Mouse (Mus musculus) layer of hippocampus, adult 2 months (tissue): ENCODE results near the gene Cdk5rap1. TPM values are rescaled to one million over a fixed set of nuclear protein-coding genes. Genes with fewer than 3 reads are reported as not detected.

Experiments used
- DNase-seq, 2 experiments: peaks; one replicate each; pipeline ENCODE4 v3.0.0; 2022; ENCODE audit warnings: low spot score in 2 of 2
- H3K27ac ChIP-seq: fragments of 200-600 bp; 2 replicates; pipeline ENCODE4 v1.8.1; 2022
- H3K4me3 ChIP-seq: fragments of 200-600 bp; 2 replicates; pipeline ENCODE4 v1.8.1; 2022; ENCODE audit warnings: mild to moderate bottlenecking
- CTCF ChIP-seq: fragments of 200-600 bp; conservative IDR thresholded peaks from 2 replicates; pipeline ENCODE4 v1.8.1; 2022; ENCODE audit warnings: antibody characterized with exemption, mild to moderate bottlenecking, moderate library complexity
- long read RNA-seq, 2 experiments: library from polyadenylated mRNA; stranded (forward); transcript quantifications; one replicate each; pipeline ENCODE4 v2.0.0; 2021; ENCODE audit warnings: borderline mapping rate in 2 of 2
- total RNA-seq, 2 experiments: library from RNA; stranded (reverse); gene quantifications; 2 replicates each; pipeline ENCODE4 v1.2.3; 2021

Gene Cdk5rap1
- total RNA-seq, result 10 to 100 TPM; 15.3 to 18.3 TPM
- long read RNA-seq, experiment 1, partial matches to known transcripts, result 5 of 11 reads
- long read RNA-seq, experiment 1, other reads (novel, unspliced or antisense), result 0 of 11 reads
- long read RNA-seq, experiment 2, transcript Cdk5rap1-201 (14 exons, 1,970 nt), result major isoform, 5 of 9 reads
- long read RNA-seq, experiment 2, partial matches to known transcripts, result 1 of 9 reads
- long read RNA-seq, experiment 2, other reads (novel, unspliced or antisense), result 3 of 9 reads

- Histone ChIP-seq H3K4me3 (peak within 1 kb of the TSS; percentile 86), H3K27ac (peak within 1 kb of the TSS; percentile 98)
- no peak for TF ChIP-seq CTCF
- no peak for DNase-seq
These were observed at the start of gene Cdk5rap1 for GRCm38 (mm10) chr2:154372842-154373500. TSS of gene Cdk5rap1 (minus strand) at chr2:154373010.

DNA sequence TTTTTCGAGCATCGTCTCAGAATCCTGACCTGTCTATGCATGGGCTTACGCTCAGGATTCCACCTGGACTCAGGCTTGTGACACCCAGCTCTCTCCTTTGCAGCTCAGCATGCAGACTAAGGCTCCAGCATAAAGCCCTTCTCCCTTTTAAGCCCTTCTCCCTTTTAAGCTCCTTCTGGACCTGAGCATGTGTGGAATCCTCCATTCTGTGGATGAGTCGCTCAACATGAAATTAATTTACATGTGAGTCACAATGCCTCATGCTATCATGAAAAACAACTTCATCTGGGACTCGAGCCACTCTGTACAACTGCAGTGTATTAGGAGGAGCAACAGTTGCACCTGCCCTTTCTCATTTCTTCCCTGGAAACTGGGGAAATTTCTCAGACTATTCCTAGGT is 49.4 kb upstream of the Cdk5rap1 start:
- DNase-seq, result no peak
- Histone ChIP-seq H3K4me3 (no peak overlapping the region), H3K27ac (peak overlapping the region; percentile 68; the same call in 1 of the 2 replicates)
- TF ChIP-seq CTCF, result no peak

GRCm38 (mm10) chr2:154420942-154421731 is 48.3 kb upstream of the Cdk5rap1 start:
- Histone ChIP-seq H3K4me3 (no peak overlapping the region), H3K27ac (peak overlapping the region; percentile 68)
- no peak for TF ChIP-seq CTCF
- no peak for DNase-seq

GRCm38 (mm10) chr2:154419631-154420515 is 47.1 kb upstream of the Cdk5rap1 start:
- Histone ChIP-seq H3K27ac (peak overlapping the region; percentile 36; the same call in 1 of the 2 replicates), H3K4me3 (no peak overlapping the region)
- TF ChIP-seq CTCF, result peak; percentile 51
- no peak for DNase-seq

DNA sequence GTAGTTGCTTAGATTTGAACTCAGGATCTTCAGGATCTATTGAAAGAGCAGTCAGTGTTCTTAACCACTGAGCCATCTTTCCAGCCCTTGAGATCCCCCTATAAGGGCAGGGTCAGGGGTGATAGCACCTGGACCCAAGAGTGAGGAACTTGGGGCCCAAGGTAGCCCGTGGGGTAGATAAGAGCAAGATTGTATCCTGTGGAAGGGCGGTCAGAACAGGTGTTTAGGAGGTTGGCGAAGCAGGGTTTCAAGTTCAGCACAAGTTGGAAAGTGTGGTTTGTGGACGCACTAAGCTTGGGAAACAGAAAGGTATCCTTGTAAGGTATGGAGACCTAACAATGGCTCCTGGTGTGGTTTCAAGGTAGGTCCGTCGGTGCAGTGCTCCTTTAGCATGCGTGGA is 45.2 kb upstream of the Cdk5rap1 start:
- Histone ChIP-seq H3K4me3 (no peak overlapping the region), H3K27ac (no peak overlapping the region)
- DNase-seq, result no peak
- no peak for TF ChIP-seq CTCF

- peak; percentile 92 for TF ChIP-seq CTCF
- Histone ChIP-seq H3K4me3 (no peak overlapping the region), H3K27ac (no peak overlapping the region)
- peak; percentile 61 to 89 for DNase-seq
These were observed 44.3 kb upstream of the Cdk5rap1 start for GRCm38 (mm10) chr2:154417107-154417506.

DNA sequence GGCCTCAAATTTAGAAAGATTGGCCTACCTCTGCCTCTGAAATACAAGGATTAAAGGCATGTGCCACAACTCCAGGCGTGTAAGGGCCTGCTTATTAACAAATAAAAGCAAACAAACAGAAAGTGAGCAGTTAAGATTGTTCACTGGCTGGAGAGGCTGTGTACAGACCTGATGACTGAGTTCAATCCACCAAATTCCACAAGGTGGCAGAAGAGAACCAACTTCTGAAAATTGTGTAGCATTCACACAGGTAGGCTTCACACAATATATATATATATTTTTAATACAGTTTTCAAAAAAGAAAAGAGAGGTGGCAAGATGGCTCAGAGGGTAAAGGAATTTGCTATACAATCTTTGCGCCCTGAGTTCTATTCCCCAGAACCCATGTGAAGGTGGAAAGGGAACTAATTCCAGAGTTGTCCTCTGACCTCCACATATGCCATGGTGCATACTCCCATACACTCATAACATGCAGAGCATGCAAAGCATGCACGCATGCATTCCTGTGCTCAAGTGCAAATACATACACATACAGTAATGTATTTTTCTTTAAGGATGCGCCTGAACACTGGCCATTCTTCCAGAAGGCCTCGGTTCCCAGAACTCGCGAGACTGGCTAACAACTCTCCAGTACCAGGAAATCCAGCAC is 39.3 kb upstream of the Cdk5rap1 start:
- Histone ChIP-seq H3K27ac (no peak overlapping the region), H3K4me3 (no peak overlapping the region)
- DNase-seq, result peak in 1 of 2 experiments; percentile 72
- peak; percentile 87 for TF ChIP-seq CTCF

DNA sequence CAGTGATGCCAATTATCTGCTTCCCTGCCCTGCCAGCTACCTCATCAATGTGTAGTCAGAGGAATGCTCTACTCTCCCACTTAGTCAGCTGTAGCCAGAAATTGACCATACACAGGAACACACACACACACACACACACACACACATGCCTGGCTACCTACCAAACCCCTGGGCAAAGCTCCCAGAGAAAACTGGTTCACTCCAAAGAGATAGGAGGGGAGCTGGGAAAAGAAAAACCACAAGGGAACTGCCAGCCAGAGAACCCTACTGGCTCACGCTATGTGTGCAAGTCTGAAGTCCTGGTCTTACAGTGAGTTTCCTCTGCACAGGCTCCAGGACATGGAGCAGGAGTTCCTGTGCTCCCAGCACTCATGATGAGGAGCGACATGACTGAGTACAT is 37.5 kb upstream of the Cdk5rap1 start:
- peak overlapping the region; percentile 24; the same call in 1 of the 2 replicates for H3K27ac ChIP-seq

GRCm38 (mm10) chr2:154407643-154408445 is 35.0 kb upstream of the Cdk5rap1 start, which contains the start of gene Snta1:
TSS of gene Snta1 (minus strand) at chr2:154408099.
- peak within 1 kb of the TSS; percentile 72 for H3K4me3 ChIP-seq
- DNase-seq, result peak; percentile 74 to 75
- TF ChIP-seq CTCF, result no peak
- peak within 1 kb of the TSS; percentile 94 for H3K27ac ChIP-seq

More for the DNA sequence above, 37.5 kb upstream of the Cdk5rap1 start:
- peak in 1 of 2 experiments; percentile 46 for DNase-seq
- TF ChIP-seq CTCF, result peak; percentile 28; the same call in 1 of the 2 replicates
- no peak overlapping the region for H3K4me3 ChIP-seq

DNA sequence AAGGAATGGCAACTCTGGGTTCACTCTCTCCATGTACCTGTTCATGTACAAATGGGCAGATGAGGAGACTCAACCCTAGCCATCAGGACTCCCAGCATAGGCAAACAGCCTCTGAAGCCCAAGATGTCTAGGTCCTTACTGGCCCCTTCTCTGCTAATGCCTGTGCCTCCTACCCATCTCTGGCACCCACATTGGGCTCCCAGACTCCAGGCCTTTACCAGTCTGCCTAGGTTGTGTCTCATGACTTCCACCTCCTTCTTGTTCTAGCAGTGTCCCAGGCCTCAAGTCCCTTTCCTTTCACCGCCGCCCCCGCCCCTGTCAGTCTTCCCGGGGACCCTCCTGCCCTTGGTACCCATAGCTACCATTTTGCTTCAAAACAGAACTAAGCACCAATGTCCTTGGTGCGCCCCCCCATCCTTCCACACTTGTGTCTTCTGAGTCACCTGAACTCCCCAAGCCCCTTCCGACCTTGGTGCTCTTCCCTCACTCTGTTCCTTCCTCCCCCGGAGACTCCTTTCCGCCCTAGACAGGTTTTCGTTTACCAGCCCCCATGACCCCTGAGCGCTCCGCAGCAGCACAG is 34.3 kb upstream of the Cdk5rap1 start:
- Histone ChIP-seq H3K27ac (peak overlapping the region; percentile 94), H3K4me3 (peak overlapping the region; percentile 72)
- TF ChIP-seq CTCF, result no peak
- no peak for DNase-seq

DNA sequence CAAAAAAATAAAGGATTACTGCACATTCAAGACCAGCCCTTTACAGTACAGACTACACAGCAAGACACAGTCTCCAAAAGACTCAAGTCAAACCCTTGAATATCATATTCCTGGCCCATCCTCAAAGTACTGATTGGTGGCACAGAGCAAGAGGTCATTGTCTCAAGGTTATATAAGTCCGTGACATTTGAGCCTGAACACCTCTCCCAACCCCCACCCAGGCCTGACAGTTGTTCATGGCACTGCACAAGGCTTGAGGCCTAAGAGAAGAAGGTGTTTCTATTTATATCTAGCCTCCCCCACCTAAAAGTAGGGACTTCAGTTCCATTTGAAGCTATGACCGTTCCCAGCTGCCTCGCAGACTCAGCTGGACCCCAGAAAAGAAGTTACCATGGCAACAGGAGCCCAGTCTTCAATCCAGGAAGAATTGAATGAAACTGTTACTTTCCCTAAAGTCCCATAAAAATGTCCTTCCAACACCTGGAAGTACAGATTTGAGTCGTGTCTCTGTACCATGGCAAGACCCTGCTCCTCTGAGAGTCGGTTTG is 32.7 kb upstream of the Cdk5rap1 start:
- peak overlapping the region; percentile 94 for H3K27ac ChIP-seq

More for the DNA sequence above, 32.7 kb upstream of the Cdk5rap1 start:
- no peak for TF ChIP-seq CTCF
- H3K4me3 ChIP-seq, result peak overlapping the region; percentile 16
- no peak for DNase-seq
